Mouse (Mus musculus) midbrain, embryonic 16.5 days (tissue): ENCODE results near the gene Cd63. TPM values are rescaled to one million over a fixed set of nuclear protein-coding genes. Genes with fewer than 3 reads are reported as not detected.
A peak's percentile ranks its signal among the peaks of the same experiment; 100 is the strongest.

Experiments used
- ATAC-seq: fragments of 200-750 bp; cut with Nextera tagmentation; 2 replicates; pipeline ENCODE4 v1.8.0; 2017; ENCODE audit warnings: moderate TSS enrichment
- H3K27ac ChIP-seq: fragments of 300-500 bp; sonication (generic); 2 replicates; pipeline ENCODE4 v1.5.1; 2014; ENCODE audit warnings: mild to moderate bottlenecking, low read length, mixed read lengths
- H3K27me3 ChIP-seq: fragments of 300-500 bp; sonication (generic); 2 replicates; pipeline ENCODE4 v1.6.1; 2014; ENCODE audit warnings: low read depth, low read length, mixed read lengths; ENCODE audit not compliant: control insufficient read depth, insufficient read depth
- H3K36me3 ChIP-seq: fragments of 300-500 bp; sonication (generic); 2 replicates; pipeline ENCODE4 v1.6.1; 2014; ENCODE audit warnings: mild to moderate bottlenecking, low read length, moderate library complexity, mixed read lengths; ENCODE audit not compliant: control insufficient read depth, insufficient read depth
- H3K4me1 ChIP-seq: fragments of 300-500 bp; sonication (generic); 2 replicates; pipeline ENCODE4 v1.6.1; 2014; ENCODE audit warnings: mild to moderate bottlenecking, low read length, mixed read lengths; ENCODE audit not compliant: control insufficient read depth, insufficient read depth
- H3K4me2 ChIP-seq: fragments of 300-500 bp; sonication (generic); 2 replicates; pipeline ENCODE4 v1.6.1; 2014; ENCODE audit warnings: mild to moderate bottlenecking, low read length, mixed read lengths
- H3K4me3 ChIP-seq: fragments of 300-500 bp; sonication (generic); 2 replicates; pipeline ENCODE4 v1.5.1; 2014; ENCODE audit warnings: low read depth, mild to moderate bottlenecking, low read length, moderate library complexity, mixed read lengths
- H3K9ac ChIP-seq: fragments of 300-500 bp; sonication (generic); 2 replicates; pipeline ENCODE4 v1.6.1; 2014; ENCODE audit warnings: low read depth, low read length, mixed read lengths
- H3K9me3 ChIP-seq: fragments of 300-500 bp; sonication (generic); replicated peaks from 2 replicates; pipeline ENCODE4 v1.6.1; 2014; ENCODE audit warnings: mild to moderate bottlenecking, low read length, mixed read lengths; ENCODE audit not compliant: control insufficient read depth, poor library complexity, severe bottlenecking
- WGBS: fragments of 180-500 bp; shearing (Covaris S2); extraction: QIAGEN DNeasy Blood & Tissue Kit; methylation state at CpG from one replicate; pipeline ENCODE4 v1.1.7; 2014; 5-methylcytosine and 5-hydroxymethylcytosine counted together
- polyA plus RNA-seq: library from polyadenylated mRNA; unstranded; fragments of >200 nt; fragmentation: Nextera tagmentation; extraction: Ambion mirVana; gene quantifications from 2 replicates; pipeline ENCODE4 v1.2.1, GENCODE M21; 2015

Cd63 gene
- polyA plus RNA-seq, 1 experiment from 2014 or later: 195 TPM

GRCm38 (mm10) chr10:128919966-128920365, 19.2 kb downstream of the Cd63 start:
- Histone ChIP-seq H3K27ac (peak overlapping the region; percentile 48; the same call in 1 of the 2 replicates), H3K4me3 (no peak overlapping the region), H3K9me3 (no peaks in the 10 kb centered on the region), H3K27me3 (no peaks in the 10 kb centered on the region), H3K4me2 (no peak overlapping the region), H3K4me1 (peaks cover 18% of the 10 kb centered on the region), H3K9ac (no peak overlapping the region), H3K36me3 (no peaks in the 10 kb centered on the region)
- 84% methylated on average over 7 of the region's 7 CpGs for WGBS
- ATAC-seq: no peak

GRCm38 (mm10) chr10:128920736-128921161, 20.0 kb downstream of the Cd63 start:
- ATAC-seq: no peak
- Histone ChIP-seq H3K27ac (no peak overlapping the region), H3K4me2 (no peak overlapping the region), H3K4me1 (peaks cover 18% of the 10 kb centered on the region), H3K9me3 (no peaks in the 10 kb centered on the region), H3K27me3 (no peaks in the 10 kb centered on the region), H3K4me3 (no peak overlapping the region), H3K9ac (no peak overlapping the region), H3K36me3 (no peaks in the 10 kb centered on the region)
- 90% methylated on average over 3 of the region's 3 CpGs for WGBS

- Histone ChIP-seq H3K4me1 (peaks cover 18% of the 10 kb centered on the region), H3K4me2 (no peak overlapping the region), H3K4me3 (no peak overlapping the region), H3K27me3 (no peaks in the 10 kb centered on the region), H3K27ac (no peak overlapping the region), H3K9ac (no peak overlapping the region), H3K9me3 (no peaks in the 10 kb centered on the region), H3K36me3 (no peaks in the 10 kb centered on the region)
- ATAC-seq: no peak
- 85% methylated on average over 1 of the region's 1 CpGs for WGBS
These were observed 20.5 kb downstream of the Cd63 start for GRCm38 (mm10) chr10:128921251-128921650.

- 75% methylated on average over 16 of the region's 16 CpGs for WGBS
- Histone ChIP-seq H3K4me1 (peaks cover 18% of the 10 kb centered on the region), H3K27ac (peak overlapping the region; percentile 97; the same call in 1 of the 2 replicates), H3K27me3 (no peaks in the 10 kb centered on the region), H3K36me3 (no peaks in the 10 kb centered on the region), H3K4me2 (peak overlapping the region; percentile 85), H3K9ac (peak overlapping the region; percentile 85; the same call in 1 of the 2 replicates), H3K4me3 (peak overlapping the region; percentile 86), H3K9me3 (no peaks in the 10 kb centered on the region)
- ATAC-seq: no peak
These were observed 21.4 kb downstream of the Cd63 start for GRCm38 (mm10) chr10:128921883-128922821.

GRCm38 (mm10) chr10:128922822-128923012, 21.9 kb downstream of the Cd63 start, which contains the start of gene Rdh5:
TSS of gene Rdh5 (minus strand) at chr10:128922888.
- peak within 1 kb of the TSS; percentile 86 for H3K4me3 ChIP-seq
- peaks cover 18% of the 10 kb centered on the region for H3K4me1 ChIP-seq
- no peaks in the 10 kb centered on the region for H3K9me3 ChIP-seq
- peak within 1 kb of the TSS; percentile 85 for H3K4me2 ChIP-seq
- H3K27ac ChIP-seq: peak within 1 kb of the TSS; percentile 97
- no peak for ATAC-seq
- H3K9ac ChIP-seq: peak within 1 kb of the TSS; percentile 85
- no peaks in the 10 kb centered on the region for H3K36me3 ChIP-seq
- H3K27me3 ChIP-seq: no peaks in the 10 kb centered on the region
- WGBS: 8% methylated on average over 1 of the region's 1 CpGs

- Histone ChIP-seq H3K27ac (peak overlapping the region; percentile 97), H3K9ac (peak overlapping the region; percentile 85), H3K4me3 (peak overlapping the region; percentile 86), H3K27me3 (peaks cover 2% of the 10 kb centered on the region; the same call in 1 of the 2 replicates), H3K9me3 (no peaks in the 10 kb centered on the region), H3K4me1 (peaks cover 18% of the 10 kb centered on the region), H3K36me3 (no peaks in the 10 kb centered on the region), H3K4me2 (peak overlapping the region; percentile 85)
- peak; percentile 95 for ATAC-seq
- WGBS: under 1% methylated on average over 41 of the region's 42 CpGs
These were observed 22.4 kb downstream of the Cd63 start for GRCm38 (mm10) chr10:128923013-128923691.

GRCm38 (mm10) chr10:128923935-128924334, 23.1 kb downstream of the Cd63 start, which contains the start of gene Bloc1s1:
TSS of gene Bloc1s1 (minus strand) at chr10:128924035.
- no peaks in the 10 kb centered on the region for H3K36me3 ChIP-seq
- peaks cover 5% of the 10 kb centered on the region for H3K27me3 ChIP-seq
- H3K27ac ChIP-seq: peak within 1 kb of the TSS; percentile 97
- 68% methylated on average over 9 of the region's 9 CpGs for WGBS
- no peaks in the 10 kb centered on the region for H3K9me3 ChIP-seq
- H3K4me1 ChIP-seq: peaks cover 18% of the 10 kb centered on the region
- H3K4me2 ChIP-seq: peak within 1 kb of the TSS; percentile 85
- H3K4me3 ChIP-seq: peak within 1 kb of the TSS; percentile 86
- peak within 1 kb of the TSS; percentile 85 for H3K9ac ChIP-seq
- no peak for ATAC-seq

- Histone ChIP-seq H3K4me1 (peaks cover 10% of the 10 kb centered on the region), H3K4me2 (no peak overlapping the region), H3K27me3 (peaks cover 20% of the 10 kb centered on the region), H3K27ac (no peak overlapping the region), H3K4me3 (no peak overlapping the region), H3K36me3 (no peaks in the 10 kb centered on the region), H3K9me3 (no peaks in the 10 kb centered on the region), H3K9ac (0 out of 2 replicates have a peak overlapping the region, but pooled peaks have one; percentile 2)
- WGBS: 17% methylated on average over 4 of the region's 4 CpGs
- ATAC-seq: no peak
These were observed 27.6 kb downstream of the Cd63 start for GRCm38 (mm10) chr10:128928356-128928755.
